Mouse (Mus musculus) brain, embryonic 14.5 days (tissue): ENCODE measurements around the gene Nme1.

Experiments
- CTCF ChIP-seq: fragments of 200-500 bp; IDR thresholded peaks from 2 replicates; pipeline ENCODE4 v1.5.1; 2012; ENCODE audit warnings: inconsistent platforms, mild to moderate bottlenecking, moderate library complexity, borderline replicate concordance; ENCODE audit not compliant: insufficient read depth, insufficient read length; ENCODE audit errors: extremely low read depth
- POLR2A ChIP-seq: fragments of 200-500 bp; IDR thresholded peaks from 2 replicates; pipeline ENCODE4 v1.6.1; 2012; ENCODE audit warnings: mild to moderate bottlenecking, inconsistent platforms, borderline replicate concordance; ENCODE audit not compliant: poor library complexity, insufficient read depth, insufficient read length, severe bottlenecking; ENCODE audit errors: extremely low read depth

DNA sequence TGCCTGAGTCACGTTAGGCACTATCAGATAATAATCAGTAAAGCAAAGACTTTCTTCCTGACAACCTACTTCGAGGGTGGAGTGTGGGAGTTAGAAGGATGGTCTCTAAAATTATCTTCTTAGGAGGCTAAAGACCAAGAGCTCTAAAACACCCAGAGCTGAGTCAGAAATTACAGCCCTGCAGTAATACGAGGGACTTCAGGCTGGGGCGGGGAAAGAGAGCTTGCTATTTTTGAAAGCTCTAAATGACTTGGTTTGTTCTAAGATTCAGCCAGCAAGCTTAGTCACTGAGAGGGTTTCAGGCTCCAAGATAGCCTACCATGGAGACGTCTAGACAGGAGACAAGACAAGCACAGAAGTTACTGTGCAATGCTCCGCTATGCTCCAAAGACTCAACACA lies 2.9 kb downstream of the Nme1 start:
- TF ChIP-seq CTCF = no peak
- no peak for TF ChIP-seq POLR2A
